Mouse (Mus musculus) kidney, adult 18-20 months (tissue): ENCODE results near the gene Uts2.
"Not testable (repeated sequence)": the region's sequence is repeated elsewhere in the genome, so short reads cannot be mapped to it uniquely, and the experiment has no call there.

Source experiments
- DNase-seq: peaks from one replicate; pipeline ENCODE4 v3.0.0; 2021

Gene Uts2

DNA sequence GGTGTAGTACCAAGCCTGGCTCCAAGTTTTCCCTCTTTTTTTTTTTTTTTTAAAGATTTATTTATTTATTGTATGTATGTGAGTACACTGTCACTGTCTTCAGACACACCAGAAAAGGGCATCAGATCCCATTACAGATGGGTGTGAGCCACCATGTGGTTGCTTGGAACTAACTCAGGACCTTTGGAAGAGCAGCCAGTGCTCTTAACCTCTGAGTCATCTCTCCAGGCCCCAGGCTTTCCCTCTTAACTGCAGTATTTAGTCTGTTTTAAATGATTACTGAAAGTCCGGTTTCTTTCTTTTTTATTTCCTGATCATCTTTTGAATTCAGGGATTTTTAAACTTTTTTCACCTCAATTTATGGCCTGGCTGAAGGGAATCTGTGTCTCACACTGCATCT lies 20.5 kb downstream of the Uts2 start:
- not testable (repeated sequence) for DNase-seq

DNA sequence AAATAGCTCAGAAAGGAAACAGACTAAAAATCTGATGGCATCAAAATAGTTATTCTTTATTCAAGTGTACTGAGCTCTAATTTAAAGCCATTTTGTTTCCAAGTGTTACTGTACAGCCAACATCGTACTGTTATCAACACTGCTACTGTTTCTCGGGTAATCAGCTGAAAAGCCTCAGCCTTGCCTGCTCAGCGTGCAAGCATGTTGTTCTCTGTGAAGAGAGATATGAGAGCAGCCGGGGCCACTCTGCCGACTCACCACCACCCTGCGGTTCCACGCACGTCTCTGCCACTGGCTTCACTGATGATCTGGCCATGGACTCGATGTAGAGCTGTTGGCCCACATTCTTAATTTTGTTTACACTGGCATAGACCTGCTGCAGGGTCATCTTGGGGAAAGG lies 27.3 kb downstream of the Uts2 start:
- no peak for DNase-seq

DNA sequence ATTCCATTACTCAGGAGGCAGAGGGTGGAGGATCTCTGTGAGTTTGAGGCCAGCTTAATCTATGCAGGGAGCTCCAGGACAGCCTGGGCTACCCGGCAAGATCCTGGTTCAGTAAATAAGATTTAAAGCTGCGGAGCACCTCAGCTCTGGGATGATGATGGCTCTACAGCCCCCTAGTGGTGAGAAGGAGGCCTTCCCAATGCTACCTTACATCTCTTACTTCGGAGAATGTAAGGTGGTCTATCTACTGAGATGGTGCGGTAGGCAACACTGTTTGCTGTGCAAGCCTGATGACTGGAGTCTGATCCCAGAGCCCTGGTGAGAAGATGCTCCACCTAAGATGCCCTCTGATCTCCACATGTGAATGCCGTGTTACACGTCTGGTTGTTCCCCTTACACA lies 30.1 kb downstream of the Uts2 start:
- DNase-seq, result peak; percentile 19

DNA sequence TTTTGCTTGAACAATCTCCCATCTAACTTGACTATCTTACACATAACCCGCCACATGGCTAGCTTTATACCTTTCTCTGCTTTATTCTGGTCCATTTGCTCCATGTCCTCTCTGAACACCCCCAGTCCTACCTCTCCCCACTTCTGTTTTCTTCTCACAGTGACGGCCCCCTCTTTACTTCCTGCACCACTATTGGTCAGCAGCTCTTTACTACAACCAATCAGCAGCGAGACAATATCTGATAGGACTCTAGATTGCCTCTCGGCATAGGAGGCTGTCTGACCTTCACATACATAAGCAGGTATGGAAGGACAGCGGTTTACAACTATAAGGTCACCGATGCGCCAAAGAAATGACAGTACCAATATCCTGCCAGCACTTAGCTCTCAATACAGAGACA lies 39.6 kb downstream of the Uts2 start:
- no peak for DNase-seq

DNA sequence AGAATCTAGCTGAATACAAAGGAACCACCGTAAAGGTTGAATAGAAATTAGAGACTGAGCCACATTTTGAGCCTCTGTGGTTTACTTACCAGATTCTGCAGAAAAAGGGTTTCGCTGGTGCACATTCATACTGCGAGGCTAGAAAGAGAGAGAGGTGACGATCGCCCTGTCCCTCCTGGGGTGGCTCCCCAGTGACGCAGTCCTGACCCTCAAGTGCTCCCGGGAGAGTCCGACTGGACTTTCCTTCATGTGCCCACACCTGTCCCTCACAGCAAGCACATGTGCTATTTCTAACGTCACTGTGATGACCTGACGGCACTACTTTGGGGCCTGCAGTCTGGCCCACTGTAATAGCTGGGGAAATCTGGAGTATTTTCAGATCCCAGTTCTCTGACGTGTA lies 40.9 kb downstream of the Uts2 start:
- no peak for DNase-seq

DNA sequence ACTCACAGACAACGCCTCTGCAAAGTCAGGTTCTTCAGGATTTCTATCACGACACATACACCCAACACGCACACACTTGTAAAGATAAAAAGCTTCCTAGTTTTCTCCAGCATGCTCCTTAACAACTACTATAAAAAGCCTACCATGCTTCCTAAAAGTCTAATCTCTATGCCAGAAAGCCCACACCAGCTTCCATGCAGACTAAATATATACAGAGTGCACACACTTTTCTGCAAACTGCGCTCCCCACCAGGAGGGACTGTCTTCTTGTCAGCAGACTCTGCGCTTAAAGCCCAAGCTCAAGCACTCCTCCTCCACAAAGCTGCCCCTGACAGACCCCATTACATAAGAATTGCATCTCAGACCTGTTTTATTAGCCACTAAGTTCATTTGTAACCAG lies 44.6 kb downstream of the Uts2 start:
- DNase-seq, result no peak

DNA sequence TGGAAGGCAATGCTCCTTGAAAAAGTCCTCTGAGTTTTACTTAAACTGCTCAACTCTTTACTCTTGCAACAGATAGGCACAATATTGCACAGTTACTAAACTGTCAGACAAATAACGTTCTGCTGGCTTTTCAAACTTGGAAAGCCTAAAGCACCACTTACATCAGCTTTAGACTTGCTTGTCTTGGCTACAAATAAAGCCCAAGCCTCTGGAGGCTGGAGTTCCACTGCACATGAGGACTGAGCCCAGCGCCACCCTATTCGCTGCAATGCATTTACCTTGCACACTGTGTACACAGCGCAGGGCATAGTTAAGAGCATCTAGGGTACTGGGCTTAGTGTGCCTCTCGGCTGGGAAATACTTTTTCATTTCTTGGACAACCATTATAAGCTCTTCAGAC lies 46.4 kb downstream of the Uts2 start:
- peak; percentile 24 for DNase-seq

DNA sequence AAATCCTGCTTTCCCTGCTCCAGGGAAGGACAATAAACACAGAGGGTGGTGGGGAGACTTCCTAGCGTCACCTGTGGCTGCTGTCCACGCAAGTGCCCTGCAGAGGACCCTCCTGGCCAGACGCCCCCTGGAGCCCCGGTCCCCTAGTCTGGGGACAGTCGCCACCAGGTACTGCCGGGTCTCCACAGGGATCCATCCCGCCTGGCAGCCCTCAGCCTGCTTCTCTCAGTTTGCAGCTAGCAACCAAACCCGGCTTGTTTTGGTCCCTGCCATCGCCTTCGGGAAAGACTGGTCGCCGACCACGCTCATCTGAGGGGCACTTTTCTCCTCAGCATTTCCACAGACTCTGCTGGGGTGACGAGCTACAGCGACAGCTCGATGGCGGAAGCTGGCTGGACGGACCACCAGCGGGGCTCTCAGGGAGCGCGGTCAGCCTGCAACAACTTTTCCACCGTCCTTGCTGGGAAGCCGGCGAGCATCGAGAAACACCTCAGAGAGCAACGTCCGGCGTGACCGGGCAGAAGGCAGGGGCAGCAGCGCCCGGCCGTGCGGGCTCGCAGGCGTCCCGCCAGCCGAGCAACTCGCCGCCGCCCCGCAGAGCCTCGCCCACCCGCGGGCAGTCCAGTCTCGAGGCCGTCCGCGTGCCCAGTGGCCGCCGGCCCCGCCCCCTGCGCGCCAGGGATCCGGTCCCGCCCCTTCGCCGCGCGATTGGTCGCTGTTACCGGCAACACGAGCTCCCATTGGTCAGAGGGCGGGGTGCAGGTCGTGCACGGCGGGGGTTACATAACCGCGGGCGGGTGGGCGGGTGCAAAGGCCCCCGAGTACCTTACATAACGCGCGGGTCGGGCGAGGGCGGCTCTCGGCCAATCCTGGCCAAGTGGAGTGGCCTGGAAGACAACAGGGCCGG lies 47.4 kb downstream of the Uts2 start, which contains the start of gene Per3:
Gene Per3 (minus strand): TSS at position 629 of the 907 bp plus-strand sequence.
- peak; percentile 99 for DNase-seq

DNA sequence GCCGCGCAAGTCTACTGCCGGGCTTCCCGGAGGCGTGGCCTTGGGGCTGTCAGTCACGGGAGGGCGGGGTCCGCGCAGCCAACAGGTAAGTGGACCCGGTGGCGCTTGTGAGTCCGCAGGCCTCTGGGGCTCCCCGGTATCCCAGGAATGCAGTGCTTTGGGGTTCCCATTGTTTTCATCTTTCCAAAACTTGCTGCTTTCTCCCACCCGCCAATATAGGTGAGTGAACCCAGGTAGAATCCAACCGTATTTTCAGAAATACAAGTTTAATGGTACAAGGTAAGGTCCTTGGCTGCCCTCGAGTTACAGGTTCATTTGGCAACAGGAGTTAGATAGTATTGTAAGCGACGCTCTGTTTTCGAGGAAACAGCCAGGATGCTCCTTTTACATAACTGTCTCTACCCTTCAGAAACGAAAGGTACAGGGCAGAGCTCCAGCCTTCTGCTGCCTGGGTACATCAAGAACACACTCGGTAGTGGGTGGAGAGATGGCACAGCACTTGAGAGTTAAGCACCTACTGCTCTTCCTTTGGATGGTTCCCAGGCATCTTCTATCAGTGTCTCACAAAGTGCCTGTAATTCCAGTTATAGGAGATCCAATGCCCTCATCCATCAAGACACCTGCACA lies 48.2 kb downstream of the Uts2 start:
- DNase-seq, result no peak

DNA sequence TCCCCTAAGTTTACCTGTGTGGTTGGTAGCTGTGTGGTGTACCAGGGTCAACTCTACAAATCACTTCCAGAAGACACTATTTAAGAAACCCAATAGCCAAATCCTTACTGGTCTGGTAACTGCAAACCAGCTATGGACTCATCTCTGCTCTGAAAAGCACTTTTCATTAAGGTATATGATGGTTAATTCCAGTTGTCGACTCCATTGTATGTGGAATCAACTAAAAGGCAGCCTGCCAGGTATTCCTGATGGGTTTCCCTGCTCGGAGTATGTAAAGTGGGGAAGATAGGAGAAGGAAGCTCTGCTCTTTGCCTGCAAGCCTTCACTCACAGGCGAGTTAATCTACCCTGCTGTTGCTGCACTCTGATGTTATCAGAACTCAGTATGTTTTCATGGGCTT lies 49.6 kb downstream of the Uts2 start:
- no peak for DNase-seq

DNA sequence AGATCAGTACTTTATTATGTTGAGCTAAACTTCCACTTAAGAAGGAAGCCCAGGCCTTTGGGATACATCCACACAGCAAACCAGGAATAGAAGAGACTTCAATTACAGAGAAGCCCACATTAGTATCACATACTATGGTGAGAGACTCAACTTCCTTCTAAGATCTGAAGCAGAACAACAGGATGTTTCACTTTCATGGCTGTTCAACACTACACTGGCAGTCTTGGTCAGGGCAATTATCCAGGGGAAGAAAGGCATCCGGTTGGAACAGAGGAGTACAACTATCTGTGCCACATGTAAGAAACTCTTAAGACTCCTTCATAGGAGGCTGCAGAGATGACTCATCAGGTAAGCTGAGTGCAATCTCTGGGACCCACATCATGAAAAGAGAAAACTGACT lies 54.3 kb downstream of the Uts2 start:
- DNase-seq, result no peak
